Mouse (Mus musculus): ENCODE measurements around the gene Uty.

- TF ChIP-seq JUND (IDR thresholded peaks at IDR 0.05; ENCODE audit: low read depth, low read length): no peak
- no peak for TF ChIP-seq GATA1 (IDR thresholded peaks at IDR 0.05; ENCODE audit: low read depth, low read length)
- TF ChIP-seq POLR2A (IDR thresholded peaks at IDR 0.05; ENCODE audit: control insufficient read depth in 1 of 2, insufficient read depth in 1 of 2, low read depth in 1 of 2, low read length in 2 of 2, poor library complexity in 1 of 2): no peak
- TF ChIP-seq ZNF384 (IDR thresholded peaks at IDR 0.05; ENCODE audit: low read depth, low read length): no peak
- TF ChIP-seq CTCF (IDR thresholded peaks at IDR 0.05 in 2 of 3, conservative IDR thresholded peaks at IDR 0.05 in 1 of 3; ENCODE audit: control insufficient read depth in 1 of 3, insufficient read depth in 1 of 3, low read depth in 2 of 3, low read length in 3 of 3, poor library complexity in 1 of 3, severe bottlenecking in 1 of 3): no peak
Observed at GRCm38 (mm10) chrY:1286171-1286795, 40.7 kb upstream of the Uty start, which contains the start of gene Ddx3y.
